12 mouse cellular contexts compared by ENCODE assay signal in genomic region chr12:73413439-73414196, GRCm38 (mm10).
DNase-seq lines count a peak whose midpoint lies in the region; ATAC-seq lines count a peak whose summit lies in the region.
"Had no signal": no experiment of that assay in that cellular context is flagged by ENCODE, and none has a peak within 500 bp of the region (broad histone marks: within the 10 kb centered on the region; RNA-seq: fewer than 3 reads in every experiment).

No protein-coding gene starts in this region.

- DNase-seq in hindbrain, embryonic 10.5 days (ENCODE audit: low spot score): no peak
- no peak for DNase-seq in neural tube, embryonic 10.5 days (ENCODE audit: extremely low spot score, low spot score)
- DNase-seq in adrenal gland, postnatal 10 days: no peak
- DNase-seq: adrenal gland, adult 2 months; kidney, postnatal 14 days; lung, postnatal 36 days; thymus, postnatal 14 days had no signal

- H3K27me3 ChIP-seq in hindbrain, embryonic 12.5 days: no peaks in the 10 kb centered on the region
- H3K27me3 ChIP-seq in hindbrain, embryonic 10.5 days (ENCODE audit: insufficient read depth, poor library complexity, severe bottlenecking): no peaks in the 10 kb centered on the region
- H3K27me3 ChIP-seq in neural tube, embryonic 13.5 days: no peaks in the 10 kb centered on the region
- H3K27me3 ChIP-seq in limb, embryonic 13.5 days: peaks cover 19% of the 10 kb centered on the region
- H3K27me3 ChIP-seq: liver, embryonic 12.5 days had no signal

- H3K9me3 ChIP-seq in hindbrain, embryonic 12.5 days (replicated peaks): no peaks in the 10 kb centered on the region
- H3K9me3 ChIP-seq in hindbrain, embryonic 10.5 days: no peaks in the 10 kb centered on the region
- H3K9me3 ChIP-seq in neural tube, embryonic 13.5 days: no peaks in the 10 kb centered on the region
- H3K9me3 ChIP-seq in limb, embryonic 13.5 days: no peaks in the 10 kb centered on the region
- H3K9me3 ChIP-seq: liver, embryonic 12.5 days had no signal

- no peak overlapping the region for H3K9ac ChIP-seq in hindbrain, embryonic 12.5 days
- H3K9ac ChIP-seq in neural tube, embryonic 13.5 days: no peak overlapping the region
- H3K9ac ChIP-seq in limb, embryonic 13.5 days: no peak overlapping the region
- H3K9ac ChIP-seq: liver, embryonic 12.5 days had no signal

- peak overlapping the region; percentile 35; the same call in 1 of the 2 replicates for H3K27ac ChIP-seq in hindbrain, embryonic 12.5 days
- H3K27ac ChIP-seq in hindbrain, embryonic 10.5 days: no peak overlapping the region
- H3K27ac ChIP-seq in neural tube, embryonic 13.5 days (replicated peaks): peak overlapping the region; percentile 49; the same call in 1 of the 2 replicates
- H3K27ac ChIP-seq in limb, embryonic 13.5 days: no peak overlapping the region
- H3K27ac ChIP-seq: liver, embryonic 12.5 days had no signal

- no peak overlapping the region for H3K4me3 ChIP-seq in hindbrain, embryonic 12.5 days
- no peak overlapping the region for H3K4me3 ChIP-seq in hindbrain, embryonic 10.5 days
- H3K4me3 ChIP-seq in neural tube, embryonic 13.5 days: no peak overlapping the region
- no peak overlapping the region for H3K4me3 ChIP-seq in limb, embryonic 13.5 days
- H3K4me3 ChIP-seq: liver, embryonic 12.5 days had no signal

- no peaks in the 10 kb centered on the region for H3K36me3 ChIP-seq in hindbrain, embryonic 12.5 days
- H3K36me3 ChIP-seq in hindbrain, embryonic 10.5 days: no peaks in the 10 kb centered on the region
- no peaks in the 10 kb centered on the region for H3K36me3 ChIP-seq in neural tube, embryonic 13.5 days
- H3K36me3 ChIP-seq in limb, embryonic 13.5 days: no peaks in the 10 kb centered on the region
- H3K36me3 ChIP-seq: liver, embryonic 12.5 days had no signal

- H3K4me2 ChIP-seq in hindbrain, embryonic 12.5 days (replicated peaks): no peak overlapping the region
- H3K4me2 ChIP-seq in neural tube, embryonic 13.5 days: peak overlapping the region; percentile 16
- peak overlapping the region; percentile 21; the same call in 1 of the 2 replicates for H3K4me2 ChIP-seq in limb, embryonic 13.5 days (replicated peaks)
- H3K4me2 ChIP-seq: liver, embryonic 12.5 days had no signal

- no peak for ATAC-seq in hindbrain, embryonic 12.5 days (ENCODE audit: low FRiP score)
- ATAC-seq in neural tube, embryonic 13.5 days (ENCODE audit: low read depth): peak; percentile 66
- no peak for ATAC-seq in limb, embryonic 13.5 days (ENCODE audit: low FRiP score, low read depth)
- ATAC-seq in monocyte, adult 5-6 weeks (replicated peaks; ENCODE audit: insufficient number of reproducible peaks, low FRiP score, low TSS enrichment, poor library complexity, severe bottlenecking): no peak
- ATAC-seq: liver, embryonic 12.5 days had no signal

- 50% methylated on average over 15 of the region's 15 CpGs for WGBS in hindbrain, embryonic 12.5 days
- WGBS in hindbrain, embryonic 10.5 days: 59% methylated on average over 15 of the region's 15 CpGs
- 42% methylated on average over 15 of the region's 15 CpGs for WGBS in neural tube, embryonic 13.5 days
- WGBS in limb, embryonic 13.5 days: 19% methylated on average over 15 of the region's 15 CpGs

- H3K4me1 ChIP-seq in hindbrain, embryonic 12.5 days: peaks cover 26% of the 10 kb centered on the region
- peaks cover 31% of the 10 kb centered on the region for H3K4me1 ChIP-seq in hindbrain, embryonic 10.5 days (replicated peaks)
- peaks cover 36% of the 10 kb centered on the region for H3K4me1 ChIP-seq in neural tube, embryonic 13.5 days (replicated peaks)
- peaks cover 54% of the 10 kb centered on the region for H3K4me1 ChIP-seq in limb, embryonic 13.5 days
- H3K4me1 ChIP-seq: liver, embryonic 12.5 days had no signal

Comparison
In these comparisons a context has a peak if more than half of its experiments do, and no peak if none do; other contexts are left out.
1. H3K27ac ChIP-seq: peak in hindbrain, embryonic 12.5 days (single experiment) and neural tube, embryonic 13.5 days (single experiment); none in hindbrain, embryonic 10.5 days (single experiment) and limb, embryonic 13.5 days (single experiment).